Mouse (Mus musculus) liver, embryonic 14.5 days (tissue): ENCODE measurements around the gene Capzb. TPM values are rescaled to one million over a fixed set of nuclear protein-coding genes. Genes with fewer than 3 reads are reported as not detected.
A peak's percentile ranks its signal among the peaks of the same experiment; 100 is the strongest.

Experiments used
- ATAC-seq: fragments of 200-750 bp; cut with Nextera tagmentation; 2 replicates; pipeline ENCODE4 v1.8.0; 2017; ENCODE audit warnings: moderate number of reproducible peaks, mild to moderate bottlenecking, moderate library complexity; ENCODE audit not compliant: insufficient read depth
- DNase-seq, 3 experiments: peaks; one replicate each; pipeline ENCODE4 v3.0.0-alpha.2; 2012 to 2013; ENCODE audit warnings: low read depth in 3 of 3, low spot score in 3 of 3
- H3K27ac ChIP-seq: fragments of 300-500 bp; sonication (generic); 2 replicates; pipeline ENCODE4 v1.5.1; 2014; ENCODE audit warnings: moderate library complexity, mild to moderate bottlenecking, control low read depth, inconsistent platforms
- H3K27me3 ChIP-seq: fragments of 300-500 bp; sonication (generic); 2 replicates; pipeline ENCODE4 v1.6.1; 2014; ENCODE audit warnings: mild to moderate bottlenecking, low read length, moderate library complexity; ENCODE audit not compliant: control insufficient read depth, insufficient read depth
- H3K36me3 ChIP-seq: fragments of 300-500 bp; sonication (generic); replicated peaks from 2 replicates; pipeline ENCODE4 v1.6.1; 2014; ENCODE audit warnings: low read depth; ENCODE audit not compliant: control insufficient read depth, insufficient read depth
- H3K4me1 ChIP-seq, 2 experiments: fragments of 200-500 bp in 1 of 2; fragments of 300-500 bp in 1 of 2; sonication (generic) in 1 of 2; replicated peaks; 2 replicates each; pipeline ENCODE4 v1.6.1; 2012 to 2014; ENCODE audit warnings: antibody characterized with exemption in 1 of 2, inconsistent platforms in 1 of 2, low read length in 1 of 2; ENCODE audit not compliant: control insufficient read depth in 2 of 2, insufficient read depth in 2 of 2
- H3K4me2 ChIP-seq: fragments of 300-500 bp; sonication (generic); 2 replicates; pipeline ENCODE4 v1.6.1; 2014; ENCODE audit warnings: low read depth, mild to moderate bottlenecking, control low read depth, moderate library complexity
- H3K4me3 ChIP-seq, 2 experiments: fragments of 200-500 bp in 1 of 2; fragments of 300-500 bp in 1 of 2; sonication (generic) in 1 of 2; 2 replicates each; pipeline ENCODE4 v1.5.1; 2012 to 2014; ENCODE audit warnings: low read depth in 2 of 2, low read length in 2 of 2, mild to moderate bottlenecking in 2 of 2, control low read depth in 1 of 2, inconsistent platforms in 1 of 2, moderate library complexity in 1 of 2; ENCODE audit not compliant: insufficient read depth in 1 of 2
- H3K9ac ChIP-seq: fragments of 300-500 bp; sonication (generic); replicated peaks from 2 replicates; pipeline ENCODE4 v1.6.1; 2014; ENCODE audit warnings: mild to moderate bottlenecking, control low read depth, moderate library complexity
- H3K9me3 ChIP-seq: fragments of 300-500 bp; sonication (generic); 2 replicates; pipeline ENCODE4 v1.6.1; 2016; ENCODE audit warnings: low read length, mixed read lengths; ENCODE audit not compliant: control insufficient read depth
- CTCF ChIP-seq: IDR thresholded peaks from 2 replicates; pipeline ENCODE4 v1.5.1; 2016; ENCODE audit warnings: antibody characterized with exemption, low read depth, control low read depth
- EP300 ChIP-seq: IDR thresholded peaks from 2 replicates; pipeline ENCODE4 v1.6.1; 2016; ENCODE audit warnings: antibody characterized with exemption, low read depth
- WGBS: fragments of 180-500 bp; shearing (Covaris S2); extraction: QIAGEN DNeasy Blood & Tissue Kit; methylation state at CpG from one replicate; pipeline ENCODE4 v1.1.7; 2014; ENCODE audit not compliant: insufficient replicate concordance; 5-methylcytosine and 5-hydroxymethylcytosine counted together
- microRNA-seq: library from miRNA; unstranded; fragments of <30 nt; microRNA quantifications from one replicate; pipeline ENCODE4, GENCODE M21; 2016
- polyA plus RNA-seq, 2 experiments: library from polyadenylated mRNA; depleted of rRNA in 1 of 2; stranded (reverse) in 1 of 2; unstranded in 1 of 2; fragments of >200 nt; fragmentation: Nextera tagmentation in 1 of 2; extraction: Ambion mirVana in 1 of 2; gene quantifications; 2 replicates each; pipeline versions ENCODE4 v1.2.1 to v1.2.3; 2012 to 2014

Capzb gene
- polyA plus RNA-seq, 2 experiments, result 63.0 to 110 TPM

DNA sequence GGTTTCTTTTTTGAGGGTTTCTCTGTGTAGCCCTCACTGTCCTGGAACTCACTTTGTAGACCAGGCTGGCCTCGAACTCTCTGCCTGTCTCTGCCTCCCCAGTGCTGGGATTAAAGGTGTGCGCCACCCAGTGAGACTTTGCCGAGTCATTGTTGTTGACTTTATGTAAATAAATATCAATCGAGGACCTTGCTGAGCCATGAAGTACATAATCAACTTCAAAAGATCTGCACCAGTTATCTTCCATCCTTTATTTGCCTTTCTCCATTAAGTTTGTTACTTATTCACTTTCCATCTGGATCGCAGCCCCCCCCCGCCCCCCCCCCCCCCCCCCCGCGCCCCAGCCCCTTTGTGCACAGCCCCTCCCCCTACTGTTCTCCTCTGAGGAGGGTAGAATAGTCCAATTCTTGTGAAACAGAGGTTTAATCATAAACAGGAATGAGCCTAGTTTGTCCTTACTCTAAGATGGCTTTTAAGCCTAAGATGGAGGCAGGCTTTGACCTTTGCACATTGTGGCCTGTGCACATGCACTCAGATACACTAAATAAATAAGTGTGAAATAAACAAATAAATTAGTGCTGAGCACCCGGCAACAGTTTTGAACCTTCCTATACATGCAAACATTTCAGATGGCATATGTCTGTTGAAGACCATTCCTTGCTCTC, 142.1 kb downstream of the Capzb start:
- 37% methylated on average over 8 of the region's 9 CpGs for WGBS
- H3K36me3 ChIP-seq, result no peaks in the 10 kb centered on the region
- peaks cover 25 to 40% of the 10 kb centered on the region in 2 experiments for H3K4me1 ChIP-seq
- H3K4me3 ChIP-seq, result peak overlapping the region in 1 of 2 experiments; percentile 73; a peak in 2 of 4 replicates
- TF ChIP-seq CTCF, result no peak
- no peak for TF ChIP-seq EP300
- peak overlapping the region; percentile 89 for H3K4me2 ChIP-seq
- DNase-seq (no peak), ATAC-seq (no peak)
- no peaks in the 10 kb centered on the region for H3K9me3 ChIP-seq
- peak overlapping the region; percentile 89 for H3K27ac ChIP-seq
- peak overlapping the region; percentile 76 for H3K9ac ChIP-seq
- H3K27me3 ChIP-seq, result no peaks in the 10 kb centered on the region

DNA sequence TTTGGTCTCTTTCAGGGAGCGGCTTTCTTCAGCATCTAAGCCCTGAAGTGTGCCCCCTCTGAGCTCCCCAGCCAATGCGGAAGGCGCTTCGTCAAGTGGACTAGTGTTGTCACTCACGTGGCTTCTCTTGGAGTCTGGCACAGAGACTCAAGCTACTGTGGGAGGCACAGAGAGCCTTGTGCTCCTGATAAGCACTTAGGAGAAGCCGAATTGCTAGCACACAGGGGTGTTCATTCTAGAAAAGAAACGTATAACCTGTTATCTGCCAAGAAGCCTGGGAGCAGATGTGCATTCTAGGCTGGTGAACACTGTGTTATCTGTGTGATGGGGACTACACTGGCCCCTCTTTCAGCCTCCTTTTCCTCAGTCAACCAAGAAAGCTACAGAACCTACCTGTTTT, 142.8 kb downstream of the Capzb start:
- DNase-seq, result peak; percentile 80 to 88 (median 87)
- no peak for TF ChIP-seq CTCF
- TF ChIP-seq EP300, result peak; percentile 86
- H3K4me3 ChIP-seq, result peak overlapping the region; percentile 3 to 73; a peak in 3 of 4 replicates

GRCm38 (mm10) chr4:139336822-139337483, 144.3 kb downstream of the Capzb start:
- H3K36me3 ChIP-seq, result no peaks in the 10 kb centered on the region
- 15% methylated on average over 24 of the region's 24 CpGs for WGBS
- ATAC-seq, result peak; percentile 66
- peak; percentile 85 to 89 (median 85) for DNase-seq
- peak overlapping the region; percentile 89 for H3K4me2 ChIP-seq
- peak overlapping the region; percentile 64 to 73 for H3K4me3 ChIP-seq
- no peak for TF ChIP-seq EP300
- TF ChIP-seq CTCF, result peak; percentile 98
- H3K27me3 ChIP-seq, result no peaks in the 10 kb centered on the region
- peak overlapping the region; percentile 89 for H3K27ac ChIP-seq
- H3K4me1 ChIP-seq, result peaks cover 20 to 31% of the 10 kb centered on the region in 2 experiments
- H3K9ac ChIP-seq, result peak overlapping the region; percentile 76
- no peaks in the 10 kb centered on the region for H3K9me3 ChIP-seq

More for the DNA sequence above, 142.8 kb downstream of the Capzb start:
- Histone ChIP-seq H3K27me3 (no peaks in the 10 kb centered on the region), H3K4me1 (peaks cover 25 to 40% of the 10 kb centered on the region in 2 experiments), H3K36me3 (no peaks in the 10 kb centered on the region), H3K9me3 (no peaks in the 10 kb centered on the region), H3K27ac (peak overlapping the region; percentile 89), H3K9ac (peak overlapping the region; percentile 76), H3K4me2 (peak overlapping the region; percentile 89)
- peak; percentile 86 for ATAC-seq
- 9% methylated on average over 7 of the region's 7 CpGs for WGBS

DNA sequence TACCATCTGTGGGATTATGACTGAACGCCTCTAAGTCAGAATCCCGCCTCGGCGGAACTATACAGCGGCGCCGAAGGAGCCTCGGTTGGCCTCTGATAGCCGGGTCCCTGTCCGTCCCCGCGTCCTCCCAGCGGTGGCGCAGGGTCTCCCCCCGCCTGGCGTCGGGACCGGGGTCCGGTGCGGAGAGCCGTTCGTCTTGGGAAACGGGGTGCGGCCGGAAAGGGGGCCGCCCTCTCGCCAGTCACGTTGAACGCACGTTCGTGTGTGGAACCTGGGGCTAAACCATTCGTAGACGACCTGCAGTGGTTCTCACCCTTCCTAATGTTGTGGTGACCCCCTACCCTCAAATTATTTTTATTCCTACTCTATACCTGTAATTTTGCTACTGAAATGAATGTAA, 145.4 kb downstream of the Capzb start:
- Histone ChIP-seq H3K9me3 (no peaks in the 10 kb centered on the region), H3K4me3 (no peak overlapping the region), H3K27ac (no peak overlapping the region), H3K4me1 (peaks cover 20 to 32% of the 10 kb centered on the region in 2 experiments), H3K27me3 (no peaks in the 10 kb centered on the region), H3K9ac (no peak overlapping the region), H3K4me2 (peak overlapping the region; percentile 44), H3K36me3 (no peaks in the 10 kb centered on the region)
- TF ChIP-seq CTCF, result no peak
- TF ChIP-seq EP300, result no peak
- no peak for DNase-seq
- WGBS, result 50% methylated on average over 33 of the region's 33 CpGs
- no peak for ATAC-seq

DNA sequence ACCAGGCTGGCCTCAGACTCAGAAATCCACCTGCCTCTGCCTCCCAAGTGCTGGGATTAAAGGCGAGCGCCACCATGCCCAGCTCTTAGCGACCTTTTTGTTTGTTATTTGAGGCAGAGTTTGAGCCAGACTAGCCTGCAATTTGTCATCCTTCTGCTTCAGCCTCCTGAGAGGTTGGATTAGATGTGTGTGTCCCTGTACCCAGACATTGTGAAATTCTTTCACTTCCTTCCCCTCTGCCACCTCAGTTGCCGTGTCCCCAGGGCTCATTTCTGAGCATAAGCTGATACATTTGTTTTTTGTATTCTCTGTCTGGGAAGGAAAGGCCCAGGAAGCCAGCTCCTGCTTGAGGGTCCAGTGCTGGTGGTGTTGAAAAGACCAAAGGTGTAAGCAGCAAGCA, 148.1 kb downstream of the Capzb start:
- H3K27ac ChIP-seq, result no peak overlapping the region
- H3K27me3 ChIP-seq, result no peaks in the 10 kb centered on the region
- H3K9ac ChIP-seq, result no peak overlapping the region
- DNase-seq (no peak), ATAC-seq (no peak)
- TF ChIP-seq EP300, result no peak
- TF ChIP-seq CTCF, result no peak
- no peaks in the 10 kb centered on the region for H3K9me3 ChIP-seq
- peaks cover under 1 to 16% of the 10 kb centered on the region in 2 experiments; a peak in 3 of 4 replicates for H3K4me1 ChIP-seq
- 47% methylated on average over 4 of the region's 4 CpGs for WGBS
- H3K4me3 ChIP-seq, result no peak overlapping the region
- H3K36me3 ChIP-seq, result 0 out of 2 replicates have a peak, but pooled peaks cover 3% of the 10 kb centered on the region
- H3K4me2 ChIP-seq, result no peak overlapping the region

Small RNA genes lying within 50 kb of the gene (microRNA-seq; reads per million reads assigned to microRNA genes)
- gene Gm24245, result not detected
- gene Gm25732, result not detected

Other genes starting within 250 kb of the Capzb start
- 0.13 and 0.21 TPM in 2 replicates for gene Rnf186, start 225.8 kb upstream of the Capzb start, polyA plus RNA-seq (2012; rRNA removed)
- 0.18 and 0.25 TPM in 2 replicates for gene Rnf186, start 225.8 kb upstream of the Capzb start, polyA plus RNA-seq (2014; fragmentation: Nextera tagmentation; extraction: Ambion mirVana)
- gene Tmco4, start 220.0 kb upstream of the Capzb start, polyA plus RNA-seq (2012; rRNA removed), result 2.1 TPM in 2 replicates
- gene Tmco4, start 220.0 kb upstream of the Capzb start, polyA plus RNA-seq (2014; fragmentation: Nextera tagmentation; extraction: Ambion mirVana), result 1.2 and 2.7 TPM in 2 replicates
- not detected in 2 replicates for gene Htr6, start 117.3 kb upstream of the Capzb start, polyA plus RNA-seq (2012; rRNA removed)
- not detected in 2 replicates for gene Htr6, start 117.3 kb upstream of the Capzb start, polyA plus RNA-seq (2014; fragmentation: Nextera tagmentation; extraction: Ambion mirVana)
- gene Nbl1, start 99.9 kb upstream of the Capzb start, polyA plus RNA-seq (2012; rRNA removed), result 0.74 and 0.80 TPM in 2 replicates
- 0.63 and 0.91 TPM in 2 replicates for gene Nbl1, start 99.9 kb upstream of the Capzb start, polyA plus RNA-seq (2014; fragmentation: Nextera tagmentation; extraction: Ambion mirVana)
- 29.1 and 94.0 TPM in 2 replicates for gene Minos1, start 61.8 kb upstream of the Capzb start, polyA plus RNA-seq (2012; rRNA removed)
- 391 and 424 TPM in 2 replicates for gene Minos1, start 61.8 kb upstream of the Capzb start, polyA plus RNA-seq (2014; fragmentation: Nextera tagmentation; extraction: Ambion mirVana)
- gene Pqlc2, start 117.8 kb downstream of the Capzb start, polyA plus RNA-seq (2012; rRNA removed), result 7.9 and 8.1 TPM in 2 replicates
- gene Pqlc2, start 117.8 kb downstream of the Capzb start, polyA plus RNA-seq (2014; fragmentation: Nextera tagmentation; extraction: Ambion mirVana), result 8.6 and 9.7 TPM in 2 replicates
- 8.3 and 9.8 TPM in 2 replicates for gene Akr7a5, start 117.8 kb downstream of the Capzb start, polyA plus RNA-seq (2012; rRNA removed)
- 28.4 and 34.2 TPM in 2 replicates for gene Akr7a5, start 117.8 kb downstream of the Capzb start, polyA plus RNA-seq (2014; fragmentation: Nextera tagmentation; extraction: Ambion mirVana)
- gene Mrto4, start 159.7 kb downstream of the Capzb start, polyA plus RNA-seq (2012; rRNA removed), result 37.3 and 57.9 TPM in 2 replicates
- 86.7 and 89.3 TPM in 2 replicates for gene Mrto4, start 159.7 kb downstream of the Capzb start, polyA plus RNA-seq (2014; fragmentation: Nextera tagmentation; extraction: Ambion mirVana)
- gene Emc1, start 159.7 kb downstream of the Capzb start, polyA plus RNA-seq (2012; rRNA removed), result 9.4 and 10.6 TPM in 2 replicates
- gene Emc1, start 159.7 kb downstream of the Capzb start, polyA plus RNA-seq (2014; fragmentation: Nextera tagmentation; extraction: Ambion mirVana), result 5.3 and 6.5 TPM in 2 replicates
- gene Ubr4, start 159.7 kb downstream of the Capzb start, polyA plus RNA-seq (2012; rRNA removed), result 55.5 and 58.9 TPM in 2 replicates
- 34.0 and 38.9 TPM in 2 replicates for gene Ubr4, start 159.7 kb downstream of the Capzb start, polyA plus RNA-seq (2014; fragmentation: Nextera tagmentation; extraction: Ambion mirVana)